Mouse (Mus musculus) spleen, adult 12 weeks (tissue): Measurements from ENCODE around the gene Hpcal1.
A peak's percentile ranks its signal among the peaks of the same experiment; 100 is the strongest.
"Not testable (repeated sequence)": the region's sequence is repeated elsewhere in the genome, so short reads cannot be mapped to it uniquely, and the experiment has no call there.

Source experiments
- DNase-seq: peaks from one replicate; pipeline ENCODE4 v3.0.0; 2022; ENCODE audit warnings: low spot score

The Hpcal1 gene

GRCm38 (mm10) chr12:17789486-17789885 is 98.8 kb downstream of the Hpcal1 start:
- no peak for DNase-seq

GRCm38 (mm10) chr12:17791111-17791510 is 100.5 kb downstream of the Hpcal1 start:
- DNase-seq, result no peak

- DNase-seq, result no peak
Observed at GRCm38 (mm10) chr12:17792756-17793155, 102.1 kb downstream of the Hpcal1 start.

- DNase-seq, result peak; percentile 17
Observed at GRCm38 (mm10) chr12:17795660-17796278, 105.1 kb downstream of the Hpcal1 start.

GRCm38 (mm10) chr12:17798261-17798660 is 107.6 kb downstream of the Hpcal1 start:
- DNase-seq, result not testable (repeated sequence)

- DNase-seq, result no peak
Observed at GRCm38 (mm10) chr12:17808542-17808941, 117.9 kb downstream of the Hpcal1 start.

- DNase-seq, result not testable (repeated sequence)
Observed at GRCm38 (mm10) chr12:17835279-17835678, 144.6 kb downstream of the Hpcal1 start.
